Mouse (Mus musculus): ENCODE measurements around the gene Tat.

Gene Tat

GRCm38 (mm10) chr8:109990224-109990623, at the start of gene Tat:
Gene Tat (plus strand): TSS chr8:109990437.
- no peak for DNase-seq (ENCODE audit: low spot score)

GRCm38 (mm10) chr8:109941606-109942360, 48.5 kb upstream of the Tat start:
- DNase-seq (ENCODE audit: low spot score): no peak

GRCm38 (mm10) chr8:109945153-109945632, 45.0 kb upstream of the Tat start:
- no peak for DNase-seq (ENCODE audit: low spot score)

- DNase-seq (ENCODE audit: low spot score): no peak
Measured at GRCm38 (mm10) chr8:109945694-109946093, 44.5 kb upstream of the Tat start.

- no peak for DNase-seq (ENCODE audit: low spot score)
Measured at GRCm38 (mm10) chr8:109946272-109946671, 44.0 kb upstream of the Tat start.

- DNase-seq (ENCODE audit: low spot score): no peak
Measured at GRCm38 (mm10) chr8:109947447-109948284, 42.6 kb upstream of the Tat start.

- no peak for DNase-seq (ENCODE audit: low spot score)
Measured at GRCm38 (mm10) chr8:109948285-109948564, 42.0 kb upstream of the Tat start.

GRCm38 (mm10) chr8:109952171-109952570, 38.1 kb upstream of the Tat start:
- no peak for DNase-seq (ENCODE audit: low spot score)

- DNase-seq (ENCODE audit: low spot score): no peak
Measured at GRCm38 (mm10) chr8:109954486-109954948, 35.7 kb upstream of the Tat start.

- no peak for DNase-seq (ENCODE audit: low spot score)
Measured at GRCm38 (mm10) chr8:109957167-109958028, 32.8 kb upstream of the Tat start.

- no peak for DNase-seq (ENCODE audit: low spot score)
Measured at GRCm38 (mm10) chr8:109958036-109958655, 32.1 kb upstream of the Tat start.

GRCm38 (mm10) chr8:109959112-109959511, 31.1 kb upstream of the Tat start:
- no peak for DNase-seq (ENCODE audit: low spot score)

GRCm38 (mm10) chr8:109961693-109962367, 28.4 kb upstream of the Tat start, which contains the start of gene Marveld3:
Gene Marveld3 (minus strand): TSS chr8:109962203.
- DNase-seq (ENCODE audit: low spot score): peak; percentile 29

- DNase-seq (ENCODE audit: low spot score): no peak
Measured at GRCm38 (mm10) chr8:109962896-109963295, 27.3 kb upstream of the Tat start.

- no peak for DNase-seq (ENCODE audit: low spot score)
Measured at GRCm38 (mm10) chr8:109963421-109963820, 26.8 kb upstream of the Tat start.

GRCm38 (mm10) chr8:109964106-109964505, 26.1 kb upstream of the Tat start:
- DNase-seq (ENCODE audit: low spot score): no peak

- DNase-seq (ENCODE audit: low spot score): no peak
Measured at GRCm38 (mm10) chr8:109968837-109969236, 21.4 kb upstream of the Tat start.

- DNase-seq (ENCODE audit: low spot score): no peak
Measured at GRCm38 (mm10) chr8:109970323-109970722, 19.9 kb upstream of the Tat start.

GRCm38 (mm10) chr8:109972901-109973300, 17.3 kb upstream of the Tat start:
- no peak for DNase-seq (ENCODE audit: low spot score)

GRCm38 (mm10) chr8:109979339-109979738, 10.9 kb upstream of the Tat start:
- no peak for DNase-seq (ENCODE audit: low spot score)

Data from ovary, postnatal 10 days (tissue).